ENCODE assay signal across 32 mouse cellular contexts in the genomic region with DNA sequence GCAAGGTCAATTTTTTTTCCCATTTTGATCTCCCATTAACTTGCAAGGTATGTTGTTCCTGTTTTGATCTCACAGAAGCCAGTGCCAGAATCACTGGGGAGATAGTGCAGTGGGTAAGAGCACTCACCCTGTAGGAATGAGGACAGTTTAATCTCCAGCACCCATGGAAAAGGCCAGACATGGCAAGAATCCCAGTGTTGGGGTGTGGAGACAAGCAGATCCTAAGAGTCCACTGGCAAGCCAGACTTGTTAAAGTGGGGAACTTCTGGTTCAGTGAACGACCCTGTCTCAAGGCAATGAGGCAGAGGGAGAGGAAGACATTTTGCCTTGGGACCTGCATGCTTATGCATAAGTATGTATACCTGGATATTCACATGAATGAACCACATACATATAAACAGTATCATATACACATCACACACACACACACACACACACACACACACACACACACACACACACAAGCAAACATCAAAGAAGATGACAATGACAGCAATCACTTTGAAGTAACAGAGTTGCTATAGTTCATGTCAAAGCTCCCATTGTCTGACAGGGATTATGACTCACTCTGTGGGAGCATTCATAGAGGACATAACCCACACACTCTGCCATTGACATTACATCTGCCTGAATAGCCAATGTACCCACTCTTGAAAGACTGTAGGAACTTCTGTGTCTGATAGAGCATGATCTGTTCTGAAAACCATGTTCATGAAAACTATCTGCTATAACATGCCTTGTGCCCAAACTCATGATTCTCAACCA. TPM values are rescaled to one million over a fixed set of nuclear protein-coding genes. Genes with fewer than 3 reads are reported as not detected.
DNase-seq lines count a peak whose midpoint lies in the region; ATAC-seq lines count a peak whose summit lies in the region.
"Had no signal": no experiment of that assay in that cellular context is flagged by ENCODE, and none has a peak within 500 bp of the region (broad histone marks: within the 10 kb centered on the region; RNA-seq: fewer than 3 reads in every experiment).

No protein-coding gene starts in this region.

- no peaks in the 10 kb centered on the region for H3K27me3 ChIP-seq in heart, embryonic 10.5 days (ENCODE audit: insufficient read depth, poor library complexity, severe bottlenecking)
- H3K27me3 ChIP-seq: embryonic facial prominence, embryonic 12.5 days; embryonic facial prominence, embryonic 15.5 days; forebrain, embryonic 12.5 days; forebrain, embryonic 15.5 days; hindbrain, embryonic 12.5 days; hindbrain, embryonic 15.5 days had no signal

- ATAC-seq in activated CD4-positive, CD25-positive, alpha-beta regulatory T cell, adult 4 months = no peak
- ATAC-seq: forebrain, embryonic 15.5 days; intestine, postnatal 0 days had no signal

- H3K4me1 ChIP-seq in heart, embryonic 10.5 days = no peaks in the 10 kb centered on the region
- H3K4me1 ChIP-seq: embryonic facial prominence, embryonic 12.5 days; embryonic facial prominence, embryonic 15.5 days; forebrain, embryonic 12.5 days; forebrain, embryonic 15.5 days; hindbrain, embryonic 12.5 days; hindbrain, embryonic 15.5 days had no signal

- H3K36me3 ChIP-seq in heart, embryonic 10.5 days = no peaks in the 10 kb centered on the region
- H3K36me3 ChIP-seq: embryonic facial prominence, embryonic 12.5 days; embryonic facial prominence, embryonic 15.5 days; forebrain, embryonic 12.5 days; forebrain, embryonic 15.5 days; G1E; hindbrain, embryonic 12.5 days; hindbrain, embryonic 15.5 days had no signal

- no peak overlapping the region for H3K27ac ChIP-seq in heart, embryonic 10.5 days
- H3K27ac ChIP-seq: embryonic facial prominence, embryonic 12.5 days; embryonic facial prominence, embryonic 15.5 days; forebrain, embryonic 12.5 days; forebrain, embryonic 15.5 days; hindbrain, embryonic 12.5 days; hindbrain, embryonic 15.5 days had no signal

- H3K9me3 ChIP-seq in heart, embryonic 10.5 days = no peaks in the 10 kb centered on the region
- H3K9me3 ChIP-seq: embryonic facial prominence, embryonic 12.5 days; embryonic facial prominence, embryonic 15.5 days; forebrain, embryonic 12.5 days; forebrain, embryonic 15.5 days; G1E; hindbrain, embryonic 12.5 days; hindbrain, embryonic 15.5 days had no signal

- no peak overlapping the region for H3K4me3 ChIP-seq in heart, embryonic 10.5 days
- H3K4me3 ChIP-seq: embryonic facial prominence, embryonic 12.5 days; embryonic facial prominence, embryonic 15.5 days; forebrain, embryonic 12.5 days; forebrain, embryonic 15.5 days; hindbrain, embryonic 12.5 days; hindbrain, embryonic 15.5 days had no signal

- 60% methylated on average over 1 of the region's 1 CpGs for WGBS in heart, embryonic 10.5 days

- DNase-seq in heart, embryonic 10.5 days (ENCODE audit: low spot score) = peak; percentile 30
- DNase-seq in heart, adult 8-10 months (ENCODE audit: low spot score) = no peak
- peak; percentile 59 for DNase-seq in 3T3-L1 (ENCODE audit: low read depth, low spot score)
- DNase-seq in brain, adult 2 months (ENCODE audit: low read depth, low spot score) = peak; percentile 51
- no peak for DNase-seq in right cerebral cortex, adult 2 months (ENCODE audit: low spot score in 2 of 2)
- DNase-seq in layer of hippocampus, postnatal 25 days (ENCODE audit: extremely low spot score in 1 of 2, low spot score in 1 of 2) = no peak
- DNase-seq: adrenal gland, postnatal 10 days; adrenal gland, postnatal 36 days; cerebellum, adult 11 months; cerebellum, adult 2 months; cerebellum, adult 9-11 months; cerebellum, postnatal 25 days; gastrocnemius, postnatal 36 days had no signal

RNA-seq across cellular contexts. Expression of gene S100a7a, which starts 15.1 kb away (rescaled TPM):
- not detected in 2 replicates for polyA plus RNA-seq in heart, embryonic 10.5 days (2016; fragmentation: Nextera tagmentation; extraction: Ambion mirVana)
- total RNA-seq in heart, adult 8-10 months (2022) = under 1 TPM in 1 of 4 experiments, not detected in 3; 0.29 TPM
- under 1 TPM; 0.20 to 0.28 TPM for total RNA-seq in layer of hippocampus, postnatal 25 days (2021)
- polyA plus RNA-seq in activated CD4-positive, CD25-positive, alpha-beta regulatory T cell, adult 4 months (2017; shearing (Covaris generic)) = not detected
- total RNA-seq: CH12.LX; common myeloid progenitor, adult 5-6 weeks; G1E; gastrocnemius, adult 8-10 months; granulocyte monocyte progenitor cell, adult 5-6 weeks; hematopoietic stem cell, adult 5-6 weeks had no signal
- polyA plus RNA-seq: forebrain, embryonic 12.5 days; forebrain, embryonic 15.5 days; G1E; heart, embryonic 14.5 days; heart, postnatal 0 days; hindbrain, embryonic 12.5 days; hindbrain, embryonic 15.5 days; intestine, embryonic 14.5 days had no signal

RNA-seq across cellular contexts. Expression of gene S100a6, which starts 26.0 kb away (rescaled TPM):
- 27.3 and 28.9 TPM in 2 replicates for polyA plus RNA-seq in heart, embryonic 10.5 days (2016; fragmentation: Nextera tagmentation; extraction: Ambion mirVana)
- 10 to 100 TPM; 54.7 to 77.4 (median 69.0) TPM for total RNA-seq in heart, adult 8-10 months (2022)
- total RNA-seq in layer of hippocampus, postnatal 25 days (2021) = 10 to 100 TPM; 23.1 to 24.9 TPM
- polyA plus RNA-seq in activated CD4-positive, CD25-positive, alpha-beta regulatory T cell, adult 4 months (2017; shearing (Covaris generic)) = 100 to 1,000 TPM; 548 to 785 TPM
- total RNA-seq: CH12.LX, G1E had no signal
- polyA plus RNA-seq: G1E had no signal

RNA-seq across cellular contexts. Expression of gene S100a8, which starts 30.1 kb away (rescaled TPM):
- not detected in 2 replicates for polyA plus RNA-seq in heart, embryonic 10.5 days (2016; fragmentation: Nextera tagmentation; extraction: Ambion mirVana)
- 1 to 10 TPM in 3 of 4 experiments, under 1 TPM in 1; 0.97 to 7.2 (median 2.7) TPM for total RNA-seq in heart, adult 8-10 months (2022)
- total RNA-seq in layer of hippocampus, postnatal 25 days (2021) = not detected
- polyA plus RNA-seq in activated CD4-positive, CD25-positive, alpha-beta regulatory T cell, adult 4 months (2017; shearing (Covaris generic)) = 1 to 10 TPM in 1 of 2 experiments, not detected in 1; 1.8 TPM
- total RNA-seq: adrenal gland, adult 18-20 months; CH12.LX; G1E; gastrocnemius, postnatal 36 days had no signal
- polyA plus RNA-seq: G1E had no signal

RNA-seq across cellular contexts. Expression of gene S100a5, which starts 30.4 kb away (rescaled TPM):
- not detected in 2 replicates for polyA plus RNA-seq in heart, embryonic 10.5 days (2016; fragmentation: Nextera tagmentation; extraction: Ambion mirVana)
- total RNA-seq in heart, adult 8-10 months (2022) = not detected
- not detected for total RNA-seq in layer of hippocampus, postnatal 25 days (2021)
- polyA plus RNA-seq in activated CD4-positive, CD25-positive, alpha-beta regulatory T cell, adult 4 months (2017; shearing (Covaris generic)) = not detected
- total RNA-seq: adrenal gland, adult 18-20 months; adrenal gland, postnatal 10 days; adrenal gland, postnatal 36 days; CH12.LX; common myeloid progenitor, adult 5-6 weeks; G1E; granulocyte monocyte progenitor cell, adult 5-6 weeks; heart, postnatal 25 days; hematopoietic stem cell, adult 5-6 weeks had no signal
- polyA plus RNA-seq: cerebellum, adult 2 months; forebrain, embryonic 12.5 days; forebrain, embryonic 15.5 days; G1E; heart, embryonic 14.5 days; heart, postnatal 0 days; hindbrain, embryonic 12.5 days; hindbrain, embryonic 15.5 days had no signal

RNA-seq across cellular contexts. Expression of gene S100a4, which starts 35.1 kb away (rescaled TPM):
- polyA plus RNA-seq in heart, embryonic 10.5 days (2016; fragmentation: Nextera tagmentation; extraction: Ambion mirVana) = 0.30 and 0.43 TPM in 2 replicates
- total RNA-seq in heart, adult 8-10 months (2022) = 10 to 100 TPM in 2 of 4 experiments, 1 to 10 TPM in 2; 5.9 to 16.2 (median 9.5) TPM
- 1 to 10 TPM; 4.1 to 6.5 TPM for total RNA-seq in layer of hippocampus, postnatal 25 days (2021)
- polyA plus RNA-seq in activated CD4-positive, CD25-positive, alpha-beta regulatory T cell, adult 4 months (2017; shearing (Covaris generic)) = 100 to 1,000 TPM; 152 to 248 TPM
- total RNA-seq: G1E had no signal
- polyA plus RNA-seq: G1E had no signal

Comparison
In these comparisons a context has a peak if more than half of its experiments do, and no peak if none do; other contexts are left out.
1. DNase-seq: peak in heart, embryonic 10.5 days (single experiment), 3T3-L1 (single experiment) and brain, adult 2 months (single experiment); none in heart, adult 8-10 months (single experiment), right cerebral cortex, adult 2 months (0 of 2) and layer of hippocampus, postnatal 25 days (0 of 2).